Mouse (Mus musculus) testis, adult 2 months (tissue): ENCODE measurements around the gene Fam107b. TPM values are rescaled to one million over a fixed set of nuclear protein-coding genes. Genes with fewer than 3 reads are reported as not detected.

ENCODE experiments used
- H3K27ac ChIP-seq: fragments of 200-500 bp; 2 replicates; pipeline ENCODE4 v1.5.1; 2012; ENCODE audit warnings: low read depth, low read length; ENCODE audit not compliant: control insufficient read depth, insufficient read depth
- H3K27me3 ChIP-seq: fragments of 200-500 bp; 2 replicates; pipeline ENCODE4 v1.6.1; 2012; ENCODE audit warnings: mild to moderate bottlenecking, low read length, moderate library complexity; ENCODE audit not compliant: control insufficient read depth, insufficient read depth
- H3K36me3 ChIP-seq: fragments of 200-500 bp; 2 replicates; pipeline ENCODE4 v1.6.1; 2012; ENCODE audit warnings: mild to moderate bottlenecking, low read length; ENCODE audit not compliant: control insufficient read depth, insufficient read depth
- H3K4me1 ChIP-seq: fragments of 200-500 bp; 2 replicates; pipeline ENCODE4 v1.6.1; 2012; ENCODE audit warnings: low read length; ENCODE audit not compliant: control insufficient read depth, insufficient read depth
- H3K4me3 ChIP-seq: fragments of 200-500 bp; 2 replicates; pipeline ENCODE4 v1.5.1; 2012; ENCODE audit warnings: low read depth, mild to moderate bottlenecking, low read length, moderate library complexity, mixed read lengths; ENCODE audit not compliant: control insufficient read depth
- CTCF ChIP-seq: fragments of 200-500 bp; IDR thresholded peaks from 2 replicates; pipeline ENCODE4 v1.5.1; 2012; ENCODE audit warnings: low read depth, mild to moderate bottlenecking, inconsistent platforms, low read length, moderate library complexity; ENCODE audit not compliant: control insufficient read depth, insufficient read depth, insufficient replicate concordance
- POLR2A ChIP-seq: fragments of 200-500 bp; IDR thresholded peaks from 2 replicates; pipeline ENCODE4 v1.6.1; 2012; ENCODE audit warnings: low read depth, mild to moderate bottlenecking, inconsistent platforms, low read length, moderate library complexity; ENCODE audit not compliant: control insufficient read depth
- polyA plus RNA-seq: library from polyadenylated mRNA; depleted of rRNA; stranded (reverse); fragments of >200 nt; gene quantifications from 2 replicates; pipeline ENCODE4 v1.2.3, GENCODE M21; 2012

The Fam107b gene
- polyA plus RNA-seq, 1 experiment = 75.0 TPM

DNA sequence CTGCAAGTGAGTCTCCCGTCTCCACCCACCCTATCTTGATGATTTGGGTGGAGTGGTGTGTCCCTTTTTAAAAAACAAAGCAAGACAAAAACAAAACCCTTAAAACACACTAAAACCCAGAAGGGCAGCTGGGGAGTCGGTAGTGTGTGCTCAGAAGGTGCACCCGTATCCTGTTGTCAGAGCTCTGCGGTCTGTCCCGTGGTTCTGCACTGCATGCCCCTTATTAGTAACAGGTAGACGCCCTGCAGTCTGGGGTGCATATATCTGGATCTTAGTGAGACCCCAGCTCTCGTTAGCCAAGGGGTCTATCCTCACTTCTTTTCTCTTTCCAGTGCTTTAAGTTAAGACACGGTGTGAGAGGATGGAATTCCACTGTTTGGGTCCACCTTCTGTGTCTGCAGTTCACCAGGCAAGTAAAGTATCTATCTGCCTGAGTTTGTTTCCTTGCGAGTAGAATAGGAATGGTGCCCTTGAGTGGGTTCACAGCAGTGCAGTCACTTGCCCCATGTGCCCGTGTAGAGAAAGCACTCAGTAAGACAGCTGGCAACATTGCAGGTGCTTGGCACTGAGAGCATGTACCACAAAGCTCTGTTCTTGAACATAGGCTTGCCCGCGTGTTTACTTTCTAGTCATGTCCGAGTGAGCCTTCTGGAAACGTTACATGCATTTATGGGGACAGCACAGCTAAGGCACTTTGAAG lies 161.2 kb downstream of the Fam107b start:
- Histone ChIP-seq H3K27ac (no peak overlapping the region), H3K27me3 (no peaks in the 10 kb centered on the region), H3K4me3 (no peak overlapping the region), H3K4me1 (peaks cover 3% of the 10 kb centered on the region; the same call in 1 of the 2 replicates), H3K36me3 (no peaks in the 10 kb centered on the region)
- no peak for TF ChIP-seq POLR2A
- TF ChIP-seq CTCF = no peak

GRCm38 (mm10) chr2:3737917-3738694 lies 167.8 kb downstream of the Fam107b start:
- H3K27ac ChIP-seq = no peak overlapping the region
- no peaks in the 10 kb centered on the region for H3K36me3 ChIP-seq
- no peaks in the 10 kb centered on the region for H3K4me1 ChIP-seq
- no peak overlapping the region for H3K4me3 ChIP-seq
- no peak for TF ChIP-seq CTCF
- TF ChIP-seq POLR2A = no peak
- H3K27me3 ChIP-seq = no peaks in the 10 kb centered on the region

GRCm38 (mm10) chr2:3738734-3739133 lies 168.4 kb downstream of the Fam107b start:
- H3K4me1 ChIP-seq = no peaks in the 10 kb centered on the region
- no peak for TF ChIP-seq CTCF
- no peak for TF ChIP-seq POLR2A
- no peaks in the 10 kb centered on the region for H3K27me3 ChIP-seq
- H3K27ac ChIP-seq = no peak overlapping the region
- no peaks in the 10 kb centered on the region for H3K36me3 ChIP-seq
- H3K4me3 ChIP-seq = no peak overlapping the region

GRCm38 (mm10) chr2:3739351-3739961 lies 169.2 kb downstream of the Fam107b start:
- no peaks in the 10 kb centered on the region for H3K27me3 ChIP-seq
- H3K4me1 ChIP-seq = no peaks in the 10 kb centered on the region
- H3K4me3 ChIP-seq = no peak overlapping the region
- H3K36me3 ChIP-seq = no peaks in the 10 kb centered on the region
- no peak overlapping the region for H3K27ac ChIP-seq
- TF ChIP-seq CTCF (no peak), POLR2A (no peak)

- Histone ChIP-seq H3K4me3 (no peak overlapping the region), H3K4me1 (no peaks in the 10 kb centered on the region), H3K36me3 (no peaks in the 10 kb centered on the region), H3K27me3 (no peaks in the 10 kb centered on the region), H3K27ac (no peak overlapping the region)
- TF ChIP-seq POLR2A = no peak
- TF ChIP-seq CTCF = no peak
These were observed 170.0 kb downstream of the Fam107b start for GRCm38 (mm10) chr2:3740256-3740655.

DNA sequence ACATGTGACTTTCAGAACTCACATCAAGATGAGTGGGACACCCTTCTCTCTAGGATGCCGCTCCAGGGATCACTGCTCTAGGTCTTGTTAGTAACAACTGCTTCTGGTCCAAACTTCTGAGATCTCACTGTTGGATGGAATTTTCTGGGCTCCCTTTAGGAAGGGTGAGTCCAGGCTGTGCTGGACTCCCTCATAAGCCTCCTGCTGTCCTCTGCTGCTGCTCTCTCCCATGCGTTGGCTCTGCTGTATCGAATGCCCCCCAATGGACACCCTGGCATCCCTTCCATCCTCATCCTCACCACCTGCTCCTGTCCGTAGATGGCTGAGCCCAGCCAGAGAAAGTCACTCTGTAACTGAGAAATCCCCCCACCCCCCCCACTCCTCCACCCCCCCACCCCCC lies 170.4 kb downstream of the Fam107b start:
- no peaks in the 10 kb centered on the region for H3K36me3 ChIP-seq
- TF ChIP-seq POLR2A = no peak
- no peak for TF ChIP-seq CTCF
- no peak overlapping the region for H3K27ac ChIP-seq
- H3K27me3 ChIP-seq = no peaks in the 10 kb centered on the region
- H3K4me1 ChIP-seq = no peaks in the 10 kb centered on the region
- no peak overlapping the region for H3K4me3 ChIP-seq

- H3K36me3 ChIP-seq = no peaks in the 10 kb centered on the region
- no peak overlapping the region for H3K4me3 ChIP-seq
- no peak for TF ChIP-seq POLR2A
- no peak for TF ChIP-seq CTCF
- H3K27ac ChIP-seq = no peak overlapping the region
- no peaks in the 10 kb centered on the region for H3K27me3 ChIP-seq
- H3K4me1 ChIP-seq = no peaks in the 10 kb centered on the region
These were observed 172.2 kb downstream of the Fam107b start for GRCm38 (mm10) chr2:3742519-3742918.
